Mouse (Mus musculus) heart, embryonic 11.5 days (tissue): ENCODE data around the gene Vmn2r27. TPM values are rescaled to one million over a fixed set of nuclear protein-coding genes. Genes with fewer than 3 reads are reported as not detected.

Experiments used
- ATAC-seq: fragments of 200-750 bp; cut with Nextera tagmentation; replicated peaks from 2 replicates; pipeline ENCODE4 v1.8.0; 2017; ENCODE audit warnings: moderate library complexity; ENCODE audit not compliant: insufficient number of reproducible peaks, low FRiP score, low TSS enrichment
- H3K27ac ChIP-seq: fragments of 300-500 bp; sonication (generic); 2 replicates; pipeline ENCODE4 v1.5.1; 2014; ENCODE audit warnings: mild to moderate bottlenecking, low read depth, low read length
- H3K27me3 ChIP-seq: fragments of 300-500 bp; sonication (generic); 2 replicates; pipeline ENCODE4 v1.6.1; 2014; ENCODE audit warnings: mild to moderate bottlenecking, low read length, mixed read lengths; ENCODE audit not compliant: control insufficient read depth, insufficient read depth
- H3K36me3 ChIP-seq: fragments of 300-500 bp; sonication (generic); 2 replicates; pipeline ENCODE4 v1.6.1; 2014; ENCODE audit warnings: mild to moderate bottlenecking, low read length, moderate library complexity, mixed read lengths; ENCODE audit not compliant: control insufficient read depth, insufficient read depth
- H3K4me1 ChIP-seq: fragments of 300-500 bp; sonication (generic); 2 replicates; pipeline ENCODE4 v1.6.1; 2014; ENCODE audit warnings: low read length; ENCODE audit not compliant: control insufficient read depth, insufficient read depth
- H3K4me2 ChIP-seq: fragments of 300-500 bp; sonication (generic); 2 replicates; pipeline ENCODE4 v1.6.1; 2014; ENCODE audit warnings: mild to moderate bottlenecking, moderate library complexity
- H3K4me3 ChIP-seq: fragments of 300-500 bp; sonication (generic); 2 replicates; pipeline ENCODE4 v1.5.1; 2014; ENCODE audit warnings: low read depth, low read length
- H3K9ac ChIP-seq: fragments of 300-500 bp; sonication (generic); 2 replicates; pipeline ENCODE4 v1.6.1; 2014; ENCODE audit warnings: mild to moderate bottlenecking, low read depth, low read length, moderate library complexity
- H3K9me3 ChIP-seq: fragments of 300-500 bp; sonication (generic); replicated peaks from 2 replicates; pipeline ENCODE4 v1.6.1; 2016; ENCODE audit warnings: low read length; ENCODE audit not compliant: control insufficient read depth
- WGBS: fragments of 180-500 bp; shearing (Covaris S2); extraction: QIAGEN DNeasy Blood & Tissue Kit; methylation state at CpG from one replicate; pipeline ENCODE4 v1.1.7; 2014; ENCODE audit not compliant: insufficient replicate concordance; 5-methylcytosine and 5-hydroxymethylcytosine counted together
- polyA plus RNA-seq: library from polyadenylated mRNA; unstranded; fragments of >200 nt; fragmentation: Nextera tagmentation; extraction: Ambion mirVana; gene quantifications from 2 replicates; pipeline ENCODE4 v1.2.1, GENCODE M21; 2014

The Vmn2r27 gene
- not detected in 2 replicates for polyA plus RNA-seq

GRCm38 (mm10) chr6:124231756-124232155 lies at the start of gene Vmn2r27:
Gene Vmn2r27 (minus strand): TSS chr6:124231856.
- H3K36me3 ChIP-seq = no peaks in the 10 kb centered on the region
- no peak within 1 kb of the TSS for H3K4me3 ChIP-seq
- no peak for ATAC-seq
- H3K4me1 ChIP-seq = no peaks in the 10 kb centered on the region
- H3K9me3 ChIP-seq = no peaks in the 10 kb centered on the region
- no peak within 1 kb of the TSS for H3K27ac ChIP-seq
- H3K4me2 ChIP-seq = no peak within 1 kb of the TSS
- H3K9ac ChIP-seq = no peak within 1 kb of the TSS
- H3K27me3 ChIP-seq = no peaks in the 10 kb centered on the region
- 65% methylated on average over 1 of the region's 1 CpGs for WGBS

DNA sequence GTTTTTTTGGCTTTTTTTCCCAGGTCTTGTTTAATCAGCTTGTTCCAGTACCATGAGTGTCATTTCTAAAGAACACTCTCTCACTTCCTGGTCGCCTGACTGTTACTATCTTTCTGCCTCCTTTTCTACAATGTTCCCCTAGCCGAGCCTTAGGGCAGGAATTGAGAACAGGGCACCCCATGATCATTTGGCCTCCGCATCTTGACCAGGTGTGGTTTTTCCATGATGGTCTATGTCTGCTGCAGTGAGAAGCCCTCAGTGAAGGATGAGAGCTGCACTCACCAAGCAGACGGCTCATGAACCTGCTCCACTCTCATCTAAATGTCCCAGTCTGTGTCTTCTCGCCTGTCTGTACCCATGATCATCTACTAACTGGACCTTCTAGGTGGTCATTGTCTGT lies 46.6 kb upstream of the Vmn2r27 start:
- H3K27ac ChIP-seq = no peak overlapping the region
- 66% methylated on average over 5 of the region's 5 CpGs for WGBS
- no peak overlapping the region for H3K9ac ChIP-seq
- no peaks in the 10 kb centered on the region for H3K9me3 ChIP-seq
- H3K4me1 ChIP-seq = no peaks in the 10 kb centered on the region
- H3K4me2 ChIP-seq = no peak overlapping the region
- H3K4me3 ChIP-seq = no peak overlapping the region
- no peak for ATAC-seq
- H3K36me3 ChIP-seq = no peaks in the 10 kb centered on the region
- H3K27me3 ChIP-seq = no peaks in the 10 kb centered on the region

DNA sequence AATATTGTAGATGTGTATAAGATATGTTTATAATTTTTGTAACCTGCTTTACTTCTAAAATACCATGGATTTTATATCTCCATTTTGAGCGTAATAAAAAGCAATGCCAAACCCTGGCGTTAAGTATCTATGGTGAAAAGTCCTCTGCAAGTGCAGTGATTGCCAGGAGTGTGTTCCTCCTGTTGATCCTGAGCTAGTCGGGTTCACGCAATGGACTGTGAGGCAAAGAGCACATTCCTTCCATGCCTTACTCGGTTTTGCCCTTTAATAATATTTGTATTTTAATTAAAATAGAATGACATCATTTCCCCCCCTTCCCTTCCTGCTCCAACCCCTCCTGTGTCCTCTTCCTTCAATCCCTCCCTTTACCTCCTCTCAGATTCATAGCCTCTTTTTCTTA lies 46.0 kb upstream of the Vmn2r27 start:
- H3K4me3 ChIP-seq = no peak overlapping the region
- H3K4me2 ChIP-seq = no peak overlapping the region
- no peaks in the 10 kb centered on the region for H3K27me3 ChIP-seq
- H3K4me1 ChIP-seq = no peaks in the 10 kb centered on the region
- no peak overlapping the region for H3K27ac ChIP-seq
- WGBS = 75% methylated on average over 5 of the region's 5 CpGs
- no peak for ATAC-seq
- H3K9me3 ChIP-seq = no peaks in the 10 kb centered on the region
- no peaks in the 10 kb centered on the region for H3K36me3 ChIP-seq
- no peak overlapping the region for H3K9ac ChIP-seq

GRCm38 (mm10) chr6:124273231-124273880 lies 41.7 kb upstream of the Vmn2r27 start:
- Histone ChIP-seq H3K4me3 (no peak overlapping the region), H3K27ac (no peak overlapping the region), H3K4me2 (no peak overlapping the region), H3K9me3 (no peaks in the 10 kb centered on the region), H3K27me3 (no peaks in the 10 kb centered on the region), H3K4me1 (no peaks in the 10 kb centered on the region), H3K36me3 (no peaks in the 10 kb centered on the region), H3K9ac (no peak overlapping the region)
- no peak for ATAC-seq
- WGBS = 65% methylated on average over 5 of the region's 5 CpGs

DNA sequence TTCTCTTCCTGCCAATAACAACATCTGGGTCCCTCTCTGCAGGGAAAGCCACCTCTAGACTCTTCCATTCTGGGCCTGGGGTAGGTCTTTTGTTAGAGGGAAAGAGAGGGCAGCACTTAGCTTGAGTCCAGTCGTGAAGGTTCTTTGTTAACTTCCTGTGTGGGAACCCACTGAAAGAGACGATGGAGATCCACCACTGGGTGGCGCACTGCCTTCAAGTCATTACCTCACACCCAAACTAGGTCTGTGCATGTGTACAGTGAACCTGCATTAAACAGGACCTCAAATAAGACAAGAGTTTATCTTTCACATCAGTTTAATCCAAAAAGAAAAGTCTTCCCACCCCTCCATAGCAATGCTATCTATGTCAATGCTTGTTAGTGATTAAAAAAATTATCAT lies 31.0 kb upstream of the Vmn2r27 start:
- Histone ChIP-seq H3K9me3 (no peaks in the 10 kb centered on the region), H3K9ac (no peak overlapping the region), H3K4me3 (no peak overlapping the region), H3K27me3 (no peaks in the 10 kb centered on the region), H3K4me2 (no peak overlapping the region), H3K36me3 (no peaks in the 10 kb centered on the region), H3K27ac (no peak overlapping the region), H3K4me1 (no peaks in the 10 kb centered on the region)
- ATAC-seq = 0 out of 2 replicates have a peak, but pooled peaks have one; percentile 33
- 2% methylated on average over 3 of the region's 3 CpGs for WGBS

- Histone ChIP-seq H3K9ac (no peak overlapping the region), H3K36me3 (no peaks in the 10 kb centered on the region), H3K4me1 (no peaks in the 10 kb centered on the region), H3K27me3 (no peaks in the 10 kb centered on the region), H3K4me2 (no peak overlapping the region), H3K9me3 (no peaks in the 10 kb centered on the region), H3K27ac (no peak overlapping the region), H3K4me3 (no peak overlapping the region)
- 0 out of 2 replicates have a peak, but pooled peaks have one; percentile 50 for ATAC-seq
- 24% methylated on average over 12 of the region's 14 CpGs for WGBS
These were observed 28.7 kb upstream of the Vmn2r27 start for GRCm38 (mm10) chr6:124260198-124260931.

GRCm38 (mm10) chr6:124255721-124256470 lies 24.2 kb upstream of the Vmn2r27 start:
- H3K4me3 ChIP-seq = no peak overlapping the region
- no peaks in the 10 kb centered on the region for H3K36me3 ChIP-seq
- no peak for ATAC-seq

GRCm38 (mm10) chr6:124202116-124202515 lies 29.5 kb downstream of the Vmn2r27 start:
- no peak overlapping the region for H3K27ac ChIP-seq
- H3K4me1 ChIP-seq = no peaks in the 10 kb centered on the region
- WGBS = 75% methylated on average over 4 of the region's 4 CpGs
- no peak overlapping the region for H3K4me3 ChIP-seq
- H3K4me2 ChIP-seq = no peak overlapping the region
- H3K9me3 ChIP-seq = no peaks in the 10 kb centered on the region
- no peak for ATAC-seq
- no peaks in the 10 kb centered on the region for H3K36me3 ChIP-seq
- H3K27me3 ChIP-seq = no peaks in the 10 kb centered on the region
- no peak overlapping the region for H3K9ac ChIP-seq

More at GRCm38 (mm10) chr6:124255721-124256470, 24.2 kb upstream of the Vmn2r27 start:
- WGBS = 69% methylated on average over 6 of the region's 6 CpGs
- Histone ChIP-seq H3K27me3 (no peaks in the 10 kb centered on the region), H3K4me1 (no peaks in the 10 kb centered on the region), H3K27ac (no peak overlapping the region), H3K9me3 (no peaks in the 10 kb centered on the region), H3K4me2 (no peak overlapping the region), H3K9ac (no peak overlapping the region)
